Mouse (Mus musculus) frontal cortex, postnatal 14 days (tissue): ENCODE measurements at regions not wholly inside any gene's neighbourhood (a gene's known extent, or its start where the extent isn't known, plus 50 kb on each side); places are given as distances from the start of the nearest gene placed in this dataset.
A peak's percentile ranks its signal among the peaks of the same experiment; 100 is the strongest.

Experiments
- DNase-seq, 2 experiments: peaks; one replicate each; pipeline ENCODE4 v3.0.0; 2022; ENCODE audit warnings: low spot score in 2 of 2

- no peak for DNase-seq
Observed at GRCm38 (mm10) chr8:126538136-126538535, 55.6 kb downstream of the Irf2bp2 start.

DNA sequence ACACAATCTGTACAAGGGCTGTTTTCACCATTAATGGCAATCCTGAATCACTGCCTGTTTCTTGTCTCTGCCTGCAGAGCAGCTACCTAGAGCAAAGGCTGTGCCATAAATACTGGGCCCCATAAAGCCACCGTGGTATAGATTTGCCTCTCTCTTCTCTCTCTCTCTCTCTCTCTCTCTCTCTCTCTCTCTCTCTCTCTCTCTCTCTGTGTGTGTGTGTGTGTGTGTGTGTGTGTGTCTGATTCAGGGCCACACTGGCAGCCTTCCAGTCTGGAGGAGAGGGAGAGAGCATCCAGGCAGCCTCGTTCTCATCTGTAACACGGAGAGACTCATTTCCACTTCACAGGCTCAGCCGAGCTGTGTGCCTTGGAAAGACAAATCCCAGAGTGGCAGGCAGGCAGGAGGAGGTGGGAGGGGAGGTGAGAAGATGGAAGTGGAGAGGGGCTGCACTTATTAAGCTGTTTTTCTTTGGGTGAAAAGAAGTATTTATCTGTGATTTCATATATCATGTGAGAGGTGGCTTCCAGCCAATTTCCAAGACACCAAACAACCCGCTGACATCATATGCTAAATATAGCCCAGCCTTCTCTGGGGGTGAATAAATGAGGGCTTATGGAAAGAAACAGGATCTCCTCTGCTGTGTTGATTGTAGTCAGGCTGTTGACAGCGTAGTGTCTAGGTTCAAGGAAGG is 56.7 kb downstream of the Irf2bp2 start:
- DNase-seq = peak; percentile 70 to 86

- no peak for DNase-seq
Observed at GRCm38 (mm10) chr8:126536132-126536927, 57.5 kb downstream of the Irf2bp2 start.

DNA sequence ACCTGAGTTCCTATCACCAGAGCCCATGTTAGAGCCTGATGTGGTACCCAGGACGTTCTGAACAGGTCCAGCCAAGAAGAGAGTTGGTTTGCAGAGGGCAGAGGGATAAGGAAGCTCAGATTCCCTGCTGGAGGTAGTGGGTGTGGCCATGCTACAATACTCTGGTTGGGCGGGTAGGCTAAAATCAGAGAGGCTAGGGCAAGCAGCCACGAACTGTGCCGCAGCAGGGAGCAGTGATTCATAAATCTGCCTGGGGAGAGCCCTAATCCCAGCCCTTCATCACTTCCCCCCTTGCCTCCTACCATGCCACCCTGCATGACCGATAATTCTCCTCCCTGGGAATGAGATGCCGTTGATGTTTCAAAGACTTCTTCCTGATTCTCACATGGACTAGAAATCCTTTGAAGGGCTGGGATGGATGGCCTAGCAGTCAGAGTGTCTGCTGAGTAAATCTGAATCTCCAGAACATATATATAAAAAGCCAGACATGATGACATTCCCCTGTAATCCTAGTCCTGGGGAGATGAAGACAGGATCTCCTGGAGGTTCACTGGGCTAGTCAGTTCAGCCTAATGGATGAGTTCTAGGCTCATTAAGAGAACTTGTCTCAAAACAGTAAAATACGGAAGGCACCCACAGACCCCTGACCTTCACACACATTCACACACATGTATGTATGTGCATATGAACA is 57.6 kb upstream of the Tarbp1 start:
- DNase-seq = no peak

GRCm38 (mm10) chr8:126531459-126531858 is 56.6 kb upstream of the Tarbp1 start:
- no peak for DNase-seq

DNA sequence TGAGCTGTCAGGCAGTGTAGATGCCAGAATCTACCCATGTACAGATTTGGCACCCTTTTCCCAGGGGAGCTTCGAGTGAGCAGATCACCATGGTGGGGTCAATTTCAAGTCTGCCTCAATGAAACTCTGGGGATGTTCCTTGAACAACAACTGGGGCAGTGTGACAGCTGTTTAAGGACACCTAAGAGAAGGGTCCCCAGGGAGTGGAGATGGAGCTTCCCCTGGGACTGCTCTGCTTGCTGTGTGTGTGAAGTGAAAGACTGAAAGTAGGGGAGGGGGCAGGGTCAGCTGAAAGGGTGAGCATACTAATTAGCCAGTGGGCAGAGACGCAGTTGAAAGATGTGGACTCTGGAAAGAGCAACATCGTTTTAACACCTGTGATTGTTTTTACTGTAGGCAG is 54.5 kb upstream of the Tarbp1 start:
- DNase-seq = no peak

DNA sequence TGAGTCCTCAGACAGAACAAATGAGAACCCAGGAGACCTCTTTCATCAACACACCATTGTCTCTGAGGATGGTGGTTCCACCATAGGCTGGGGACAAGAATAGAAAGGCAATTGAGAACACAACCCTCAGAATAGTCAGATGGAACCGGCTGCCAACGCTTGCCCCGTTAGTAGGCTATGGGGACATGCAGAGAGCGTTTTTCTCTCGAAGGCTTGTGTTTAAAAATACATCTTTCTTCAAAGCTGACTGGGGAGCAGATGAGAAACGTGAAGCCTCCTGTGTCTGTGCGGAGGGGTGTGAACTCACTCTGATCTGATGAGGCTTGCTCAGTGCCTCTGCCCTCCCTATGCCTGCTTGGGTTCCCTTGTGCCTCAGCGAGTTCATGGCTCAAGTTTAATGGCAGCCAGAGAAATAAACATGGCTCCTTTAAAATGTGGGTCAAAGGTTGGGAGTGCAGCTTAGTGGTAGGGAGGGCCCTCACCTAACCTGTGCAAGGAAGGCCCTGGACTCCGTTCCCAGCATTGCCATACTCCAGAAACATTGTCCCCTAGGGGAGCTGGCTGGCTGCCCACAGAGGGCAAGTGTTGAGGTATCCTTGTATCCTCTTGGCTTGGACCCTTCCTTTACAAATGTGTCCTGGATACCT is 53.7 kb upstream of the Tarbp1 start:
- DNase-seq = no peak

GRCm38 (mm10) chr8:126526864-126527571 is 52.2 kb upstream of the Tarbp1 start:
- DNase-seq = no peak

- no peak for DNase-seq
Observed at GRCm38 (mm10) chr8:126525575-126525974, 50.7 kb upstream of the Tarbp1 start.
